Mouse (Mus musculus) heart, adult 2 months (tissue): ENCODE measurements around the gene Sipa1l2. TPM values are rescaled to one million over a fixed set of nuclear protein-coding genes. Genes with fewer than 3 reads are reported as not detected.
A peak's percentile ranks its signal among the peaks of the same experiment; 100 is the strongest.

Experiments
- DNase-seq, 2 experiments: peaks; one replicate each; pipeline ENCODE4 v3.0.0; 2021
- H3K27ac ChIP-seq: fragments of 200-600 bp; 2 replicates; pipeline ENCODE4 v1.8.1; 2022
- H3K27me3 ChIP-seq: fragments of 200-500 bp; 2 replicates; pipeline ENCODE4 v1.6.1; 2012; ENCODE audit warnings: mild to moderate bottlenecking, low read length, inconsistent platforms, mixed read lengths; ENCODE audit not compliant: control insufficient read depth, insufficient read depth
- H3K36me3 ChIP-seq: fragments of 200-500 bp; 2 replicates; pipeline ENCODE4 v1.6.1; 2012; ENCODE audit warnings: low read length, inconsistent platforms; ENCODE audit not compliant: control insufficient read depth, insufficient read depth
- H3K4me1 ChIP-seq: fragments of 200-500 bp; 2 replicates; pipeline ENCODE4 v1.6.1; 2011; ENCODE audit warnings: low read length; ENCODE audit not compliant: control insufficient read depth, insufficient read depth
- H3K4me3 ChIP-seq: fragments of 200-600 bp; 2 replicates; pipeline ENCODE4 v1.8.1; 2022
- H3K79me2 ChIP-seq: fragments of 200-500 bp; replicated peaks from 2 replicates; pipeline ENCODE4 v1.6.1; 2012; ENCODE audit warnings: mild to moderate bottlenecking, inconsistent platforms, low read length, moderate library complexity, mixed read lengths; ENCODE audit not compliant: control insufficient read depth, insufficient read depth
- H3K9ac ChIP-seq: fragments of 200-500 bp; 2 replicates; pipeline ENCODE4 v1.6.1; 2012; ENCODE audit warnings: low read depth, mild to moderate bottlenecking, control low read depth, inconsistent platforms, low read length, mixed read lengths
- CTCF ChIP-seq: fragments of 200-600 bp; IDR thresholded peaks from 2 replicates; pipeline ENCODE4 v1.8.1; 2022; ENCODE audit warnings: antibody characterized with exemption, mild to moderate bottlenecking, moderate library complexity
- EP300 ChIP-seq: fragments of 200-500 bp; IDR thresholded peaks from 2 replicates; pipeline ENCODE4 v1.6.1; 2011; ENCODE audit warnings: low read depth, low read length, control low read depth; ENCODE audit not compliant: insufficient read depth
- POLR2A ChIP-seq: fragments of 200-500 bp; IDR thresholded peaks from 2 replicates; pipeline ENCODE4 v1.6.1; 2011; ENCODE audit warnings: mild to moderate bottlenecking, low read depth, low read length, control low read depth; ENCODE audit not compliant: insufficient read depth
- WGBS: fragments of 180-500 bp; shearing (Covaris S2); methylation state at CpG from one replicate; pipeline ENCODE4 v1.1.7; 2018; 5-methylcytosine and 5-hydroxymethylcytosine counted together
- intact Hi-C: fragments of 180-260 bp; cut with DNase I; formaldehyde crosslinking; loops from one replicate; pipeline ENCODE4 v1.15.1; 2025
- polyA plus RNA-seq: library from polyadenylated mRNA; depleted of rRNA; stranded (reverse); fragments of >200 nt; gene quantifications from 2 replicates; pipeline ENCODE4 v1.2.3, GENCODE M21; 2012
- total RNA-seq, 2 experiments: library from RNA; stranded (reverse); gene quantifications; 2 replicates each; pipeline ENCODE4 v1.2.3; 2021

Sipa1l2 gene
- total and polyA plus RNA-seq, 3 experiments: 27.0 to 45.4 (median 42.9) TPM

DNA sequence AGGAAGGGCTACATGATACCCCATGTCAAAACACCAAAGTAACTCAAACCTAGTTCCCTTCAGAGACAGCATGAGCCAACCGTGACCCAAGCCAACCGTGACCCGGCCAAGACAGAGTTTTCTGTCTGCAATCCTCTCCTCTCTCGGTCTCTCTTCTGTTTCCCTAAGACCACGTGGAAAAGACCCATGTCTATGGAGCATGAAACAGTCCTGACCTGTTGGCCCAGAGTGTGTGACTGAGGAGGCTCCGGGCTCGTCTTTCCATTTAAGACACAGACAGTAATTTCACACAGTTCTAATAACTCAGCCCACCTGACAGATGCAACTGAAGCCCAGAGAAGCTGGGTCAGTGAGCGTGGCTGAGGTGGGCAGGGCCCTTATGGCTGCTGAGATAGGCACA, 65.8 kb downstream of the Sipa1l2 start:
- WGBS: 84% methylated on average over 8 of the region's 8 CpGs
- Histone ChIP-seq H3K27me3 (no peaks in the 10 kb centered on the region), H3K4me1 (peaks cover 31% of the 10 kb centered on the region), H3K27ac (no peak overlapping the region), H3K4me3 (no peak overlapping the region), H3K36me3 (no peaks in the 10 kb centered on the region), H3K79me2 (peaks cover 5% of the 10 kb centered on the region), H3K9ac (no peak overlapping the region)
- TF ChIP-seq CTCF (no peak), POLR2A (no peak), EP300 (no peak)
- intact Hi-C loops: no loop called here
- no peak for DNase-seq

DNA sequence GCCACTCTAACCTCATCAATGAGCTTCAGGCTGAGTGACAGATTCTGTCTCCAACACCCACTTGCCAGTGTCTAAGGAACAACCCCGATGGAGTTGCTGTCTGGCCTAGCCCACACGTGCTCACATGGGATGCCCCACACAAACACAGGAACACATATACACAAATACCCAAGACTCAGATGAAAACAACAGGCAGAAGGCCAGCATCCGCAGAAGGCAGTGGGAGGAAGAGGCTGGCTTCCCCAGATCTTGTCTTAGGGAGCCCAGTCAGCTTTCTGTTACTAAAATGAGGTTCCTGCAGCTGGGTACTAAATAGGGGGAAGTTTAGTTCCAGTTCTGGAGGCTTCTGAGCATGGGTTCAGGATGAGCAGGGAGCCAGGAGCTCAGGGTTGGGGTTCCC, 66.8 kb downstream of the Sipa1l2 start:
- Histone ChIP-seq H3K4me3 (no peak overlapping the region), H3K79me2 (peaks cover 5% of the 10 kb centered on the region), H3K4me1 (peaks cover 32% of the 10 kb centered on the region), H3K9ac (no peak overlapping the region), H3K27me3 (no peaks in the 10 kb centered on the region), H3K36me3 (no peaks in the 10 kb centered on the region), H3K27ac (no peak overlapping the region; the same call in 1 of the 2 replicates)
- DNase-seq: peak in 1 of 2 experiments; percentile 26
- 51% methylated on average over 3 of the region's 3 CpGs for WGBS
- intact Hi-C loops: no loop called here
- TF ChIP-seq POLR2A (no peak), EP300 (no peak), CTCF (no peak)

DNA sequence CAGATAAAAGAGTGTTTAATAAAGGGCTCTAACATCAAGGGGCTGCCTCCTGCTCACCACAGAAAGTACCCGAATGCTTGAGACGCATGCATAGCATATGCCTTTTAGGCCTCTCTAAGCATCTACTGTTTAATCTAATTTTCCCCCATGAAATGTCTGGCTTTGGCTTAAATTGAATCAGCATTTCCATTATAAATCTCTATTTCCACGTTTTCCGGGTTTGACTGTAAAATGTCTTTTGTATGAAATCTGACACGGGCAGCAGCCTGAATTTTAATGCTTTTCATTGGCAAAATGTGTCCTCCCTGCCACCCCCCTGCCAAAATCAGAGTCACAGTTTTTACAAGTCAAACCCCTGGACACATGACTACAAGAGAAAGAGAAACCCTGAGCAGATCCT, 69.6 kb downstream of the Sipa1l2 start:
- Histone ChIP-seq H3K79me2 (peaks cover 4% of the 10 kb centered on the region), H3K27ac (no peak overlapping the region), H3K27me3 (no peaks in the 10 kb centered on the region), H3K36me3 (no peaks in the 10 kb centered on the region), H3K4me3 (no peak overlapping the region), H3K4me1 (peaks cover 25% of the 10 kb centered on the region), H3K9ac (no peak overlapping the region)
- intact Hi-C loops: no loop called here
- no peak for DNase-seq
- 77% methylated on average over 5 of the region's 5 CpGs for WGBS
- TF ChIP-seq CTCF: no peak
- no peak for TF ChIP-seq EP300
- TF ChIP-seq POLR2A: no peak

DNA sequence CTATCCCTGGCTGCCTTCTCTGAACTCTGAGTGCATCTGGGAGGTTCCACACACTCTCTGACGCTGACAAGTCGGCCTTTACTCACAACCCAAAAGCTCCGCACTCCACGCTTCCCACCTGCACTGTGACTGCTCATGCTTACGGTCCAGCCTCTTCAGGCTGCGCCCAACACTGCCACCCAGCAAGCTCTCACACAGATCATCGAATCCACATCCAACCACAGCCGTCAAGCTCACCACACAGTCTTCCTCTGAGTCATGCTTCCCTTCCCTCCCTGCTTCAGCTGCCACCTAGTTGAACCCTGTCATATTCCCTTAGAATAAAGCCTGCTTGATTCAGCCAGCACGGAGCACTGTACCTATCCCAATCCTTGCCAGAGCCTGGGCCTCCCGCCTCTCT, 71.1 kb downstream of the Sipa1l2 start:
- no peak for DNase-seq
- 62% methylated on average over 10 of the region's 10 CpGs for WGBS
- Histone ChIP-seq H3K4me1 (peaks cover 15% of the 10 kb centered on the region), H3K27ac (no peak overlapping the region), H3K36me3 (no peaks in the 10 kb centered on the region), H3K4me3 (no peak overlapping the region), H3K27me3 (no peaks in the 10 kb centered on the region), H3K79me2 (peaks cover 3% of the 10 kb centered on the region), H3K9ac (no peak overlapping the region)
- no peak for TF ChIP-seq CTCF
- no peak for TF ChIP-seq EP300
- no peak for TF ChIP-seq POLR2A
- intact Hi-C loops: no loop called here

DNA sequence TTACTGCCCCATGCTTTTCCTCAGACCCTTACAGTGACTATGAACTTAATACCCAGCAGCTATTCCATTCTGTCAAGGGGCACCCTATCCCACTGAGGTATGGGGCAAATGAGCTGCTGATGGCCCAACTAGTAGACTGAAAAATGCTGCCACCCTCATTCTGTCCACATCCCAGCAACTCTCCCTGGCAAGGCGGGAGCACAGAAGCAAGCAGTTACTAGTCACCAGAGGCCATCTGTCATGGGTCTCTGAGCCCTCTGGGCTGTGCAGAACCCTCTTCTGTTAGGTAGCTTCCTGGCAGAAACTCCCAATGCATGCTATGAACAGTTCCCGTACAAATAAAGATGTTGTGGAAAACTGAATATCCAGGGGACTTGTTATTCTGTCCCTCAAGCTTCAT, 74.1 kb downstream of the Sipa1l2 start:
- no peaks in the 10 kb centered on the region for H3K27me3 ChIP-seq
- H3K36me3 ChIP-seq: 0 out of 2 replicates have a peak, but pooled peaks cover 3% of the 10 kb centered on the region
- H3K79me2 ChIP-seq: no peaks in the 10 kb centered on the region; the same call in none of the 2 replicates
- intact Hi-C loops: no loop called here
- H3K4me1 ChIP-seq: peaks cover 17% of the 10 kb centered on the region
- DNase-seq: no peak
- H3K9ac ChIP-seq: no peak overlapping the region
- H3K27ac ChIP-seq: no peak overlapping the region
- TF ChIP-seq EP300 (no peak), CTCF (no peak), POLR2A (no peak)
- no peak overlapping the region for H3K4me3 ChIP-seq
- 75% methylated on average over 2 of the region's 2 CpGs for WGBS

DNA sequence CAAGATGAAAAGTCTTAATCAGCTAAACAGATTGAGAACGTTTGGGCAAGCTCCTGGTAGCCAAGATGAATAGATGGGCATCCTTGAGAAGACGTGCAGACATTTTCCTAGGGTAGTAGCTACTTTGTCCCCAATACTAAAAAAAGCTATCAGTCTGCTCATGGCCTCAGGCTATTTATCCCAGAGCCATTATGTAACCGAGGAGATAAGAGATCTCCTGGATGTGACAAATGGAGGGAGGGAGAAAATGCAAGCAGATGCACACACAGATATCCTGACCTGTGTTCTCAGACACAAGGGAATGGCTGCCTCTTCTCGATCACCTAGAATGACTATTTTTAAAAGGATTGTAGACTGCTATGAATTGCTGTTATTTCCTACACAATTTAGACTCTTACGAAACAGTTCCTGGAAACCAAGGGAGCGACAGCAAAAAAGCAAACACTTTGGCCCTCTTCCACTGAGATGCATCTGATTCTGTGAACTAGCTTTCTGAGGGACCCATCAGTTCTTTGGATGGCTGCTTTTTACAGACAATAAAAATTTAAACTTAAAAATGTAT, 76.3 kb downstream of the Sipa1l2 start:
- intact Hi-C loops: no loop called here
- Histone ChIP-seq H3K27ac (no peak overlapping the region; the same call in 1 of the 2 replicates), H3K79me2 (no peaks in the 10 kb centered on the region; the same call in 1 of the 2 replicates), H3K9ac (no peak overlapping the region), H3K4me1 (peaks cover 18% of the 10 kb centered on the region), H3K36me3 (peaks cover 5% of the 10 kb centered on the region; the same call in 1 of the 2 replicates), H3K27me3 (no peaks in the 10 kb centered on the region), H3K4me3 (no peak overlapping the region)
- no peak for TF ChIP-seq EP300
- no peak for TF ChIP-seq CTCF
- no peak for TF ChIP-seq POLR2A
- WGBS: 34% methylated on average over 6 of the region's 6 CpGs
- no peak for DNase-seq

DNA sequence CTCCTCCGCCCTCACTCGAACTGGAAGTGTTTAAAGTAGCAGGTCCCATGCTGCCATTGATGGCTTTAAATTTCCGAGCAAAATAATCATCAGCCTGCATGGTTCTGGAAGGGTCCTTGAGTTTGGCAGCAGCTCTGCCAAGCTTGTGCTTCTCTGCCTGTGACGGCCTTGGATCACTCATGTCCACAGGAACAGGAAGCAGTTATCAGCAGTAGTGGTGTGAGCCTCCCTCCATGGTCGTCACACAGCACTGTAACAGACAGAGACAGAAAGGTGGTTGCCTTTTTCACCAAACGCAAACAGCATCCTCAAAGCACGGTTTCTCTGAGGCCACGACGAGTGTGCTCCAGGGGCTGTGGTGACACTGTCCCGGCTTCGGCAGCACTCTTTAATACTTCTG, 77.2 kb downstream of the Sipa1l2 start:
- TF ChIP-seq CTCF: no peak
- TF ChIP-seq EP300: no peak
- no peak for TF ChIP-seq POLR2A
- Histone ChIP-seq H3K4me3 (no peak overlapping the region), H3K79me2 (no peaks in the 10 kb centered on the region; the same call in 1 of the 2 replicates), H3K27ac (no peak overlapping the region), H3K36me3 (peaks cover 5% of the 10 kb centered on the region; the same call in 1 of the 2 replicates), H3K4me1 (peaks cover 18% of the 10 kb centered on the region), H3K9ac (no peak overlapping the region), H3K27me3 (no peaks in the 10 kb centered on the region)
- DNase-seq: no peak
- 59% methylated on average over 11 of the region's 11 CpGs for WGBS
- intact Hi-C loops: no loop called here
